Mouse (Mus musculus): ENCODE results near the gene Gata5.
A peak's percentile ranks its signal among the peaks of the same experiment; 100 is the strongest.

The Gata5 gene

DNA sequence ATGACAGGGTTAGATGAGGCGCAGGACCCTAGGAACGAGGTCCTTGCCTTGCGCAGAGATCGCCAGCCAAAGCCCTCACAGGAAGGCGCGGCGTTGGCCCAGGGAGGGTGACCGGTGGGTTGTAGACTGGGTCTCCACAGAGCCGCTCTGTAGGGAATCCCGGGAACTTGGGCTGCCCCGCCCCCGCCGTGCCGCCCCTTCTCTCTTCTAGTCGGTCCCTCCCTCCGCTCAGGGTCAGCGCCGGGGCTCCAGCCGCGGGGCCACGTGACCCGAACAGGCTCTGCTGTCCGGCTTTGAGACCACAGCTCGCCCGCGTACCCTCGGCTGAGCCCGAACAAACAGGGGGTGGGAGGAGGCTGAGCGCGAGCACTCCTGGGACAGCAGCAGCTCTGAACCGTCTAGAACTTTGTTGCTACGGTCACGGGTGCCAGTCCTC lies at the start of gene Gata5:
TSS of gene Gata5 (minus strand) at position 149 of the 436 bp plus-strand sequence.
- DNase-seq, result peak; percentile 17

DNA sequence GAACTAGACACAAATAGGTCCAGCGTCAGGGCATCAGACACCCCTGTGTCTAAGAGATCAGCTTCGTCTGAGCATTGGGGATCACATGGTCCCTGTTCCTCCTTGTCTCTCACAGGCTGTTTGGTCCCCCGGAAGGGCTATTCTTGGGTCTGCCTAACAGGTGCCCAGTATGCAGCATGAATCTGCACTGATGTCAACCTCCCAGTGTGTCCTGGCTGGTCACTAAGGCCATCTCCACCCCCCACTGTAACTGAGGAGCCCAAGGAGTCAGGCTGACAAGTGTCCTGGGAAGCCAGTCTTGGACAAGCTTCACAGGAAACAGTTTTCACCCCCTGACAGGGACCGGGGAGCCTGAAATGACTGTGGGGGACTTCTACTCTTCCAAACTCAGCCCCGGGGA lies 42.2 kb upstream of the Gata5 start:
- no peak for DNase-seq

DNA sequence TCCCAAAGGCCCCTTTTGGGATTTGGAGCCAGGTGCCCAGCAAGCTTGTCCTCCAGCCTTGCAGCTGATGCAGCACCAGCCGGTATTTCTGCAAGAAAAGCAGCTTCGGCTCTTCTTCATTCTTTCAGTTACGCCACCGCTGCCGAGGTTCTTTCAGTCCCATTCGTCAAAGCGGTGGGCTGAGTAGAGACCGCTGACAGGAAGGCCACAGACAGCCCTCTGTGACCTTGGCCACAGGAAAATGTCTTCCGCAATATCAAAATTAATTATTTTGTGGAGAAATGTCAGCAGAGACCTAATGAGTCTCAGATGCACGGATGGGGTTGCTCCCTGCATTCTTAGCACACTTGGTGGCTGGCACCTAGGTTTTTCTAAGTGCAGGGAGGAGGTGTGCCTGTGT lies 38.8 kb upstream of the Gata5 start:
- no peak for DNase-seq

DNA sequence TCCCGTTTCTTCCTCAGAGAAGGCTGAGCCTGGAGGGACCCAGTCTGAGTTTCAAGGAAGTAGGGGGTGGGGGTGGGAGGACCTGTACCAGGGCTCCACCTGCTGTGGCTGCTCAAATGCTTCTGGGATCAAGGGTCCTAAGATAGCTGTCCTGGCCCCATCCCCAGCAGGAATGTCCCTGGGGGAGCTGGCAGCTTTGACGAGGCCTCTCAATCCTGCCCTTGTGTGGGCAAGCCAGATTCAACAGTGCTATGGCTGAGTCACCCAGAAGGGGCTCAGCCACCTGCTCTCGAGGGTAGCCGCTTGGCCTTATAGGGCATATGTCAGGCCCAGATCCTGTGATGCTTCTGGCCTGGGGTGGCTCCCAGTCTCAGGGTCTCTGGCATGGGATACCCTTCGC lies 33.9 kb upstream of the Gata5 start:
- no peak for DNase-seq

DNA sequence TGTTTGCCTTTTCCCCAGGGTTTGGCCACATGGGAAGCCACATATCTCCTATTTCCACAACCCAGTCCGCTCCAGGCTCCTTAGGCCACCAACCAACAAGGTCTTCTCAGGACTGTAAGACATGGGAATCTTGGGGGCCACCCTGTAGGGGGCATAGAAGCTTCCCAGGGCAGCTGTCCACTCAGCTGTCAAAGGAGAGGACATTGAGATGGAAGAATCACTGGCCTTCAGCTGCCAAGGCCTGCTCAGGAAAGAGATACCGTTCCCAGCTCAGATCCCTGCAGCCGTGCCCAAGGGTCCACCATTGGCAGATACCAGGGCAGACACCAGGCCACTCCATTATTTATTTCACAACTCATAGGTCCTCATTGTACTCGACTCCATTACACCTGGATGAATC lies 32.9 kb upstream of the Gata5 start:
- DNase-seq, result no peak

DNA sequence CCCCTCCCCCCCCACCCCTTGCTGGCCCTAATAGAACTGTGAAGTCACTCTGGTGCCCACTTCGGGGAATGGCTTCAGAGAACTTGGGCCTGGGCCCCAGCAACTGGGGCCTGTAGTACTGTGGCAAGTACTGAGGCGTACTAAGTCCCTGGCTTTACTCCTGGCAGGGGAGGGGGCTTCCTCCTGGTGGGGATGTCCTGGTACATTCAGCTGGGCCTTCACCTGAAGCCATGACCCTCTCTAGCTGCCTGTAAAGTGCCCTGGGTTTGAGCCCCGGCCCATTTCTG lies 28.9 kb upstream of the Gata5 start:
- DNase-seq, result no peak

DNA sequence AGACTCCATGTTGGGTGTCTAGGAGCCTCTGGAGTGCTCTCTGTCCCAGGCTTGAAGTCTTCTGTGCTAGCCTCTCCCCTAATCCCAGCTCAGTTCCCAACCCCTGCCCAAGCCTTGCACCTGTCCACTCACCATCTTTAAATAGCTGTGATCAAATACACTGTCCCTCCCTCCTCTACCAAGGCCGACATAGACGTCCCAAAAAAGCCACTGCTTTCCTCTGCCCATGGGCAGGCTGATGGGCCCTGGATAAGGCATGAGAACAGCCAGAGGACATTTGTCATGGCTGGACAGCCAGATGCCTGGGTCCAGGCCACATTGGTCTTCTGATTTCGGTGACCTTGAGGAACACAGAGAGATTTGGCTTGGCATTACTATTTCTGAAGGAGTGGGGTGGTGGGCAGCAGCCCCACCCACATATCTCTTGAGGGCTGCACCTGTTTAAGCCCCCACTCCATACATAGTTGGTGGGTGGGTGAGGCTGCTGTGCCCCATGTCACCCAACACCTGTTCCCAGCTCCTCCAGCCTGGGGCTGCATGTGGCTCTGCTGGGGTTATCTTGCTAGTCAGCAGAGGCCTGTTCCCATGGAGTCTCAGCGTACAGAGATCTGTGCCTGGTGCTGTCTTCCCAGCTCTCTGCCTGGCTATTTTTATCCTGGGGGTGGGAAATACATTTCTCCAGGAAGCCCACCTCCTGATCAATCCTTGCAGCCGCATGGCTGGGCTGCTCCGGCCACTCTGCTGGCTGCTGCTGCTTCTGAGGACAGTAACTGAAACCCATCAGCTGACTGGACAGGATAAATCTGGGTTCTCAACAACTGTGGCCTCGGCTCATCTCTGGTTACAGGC lies 28.3 kb upstream of the Gata5 start:
- no peak for DNase-seq

DNA sequence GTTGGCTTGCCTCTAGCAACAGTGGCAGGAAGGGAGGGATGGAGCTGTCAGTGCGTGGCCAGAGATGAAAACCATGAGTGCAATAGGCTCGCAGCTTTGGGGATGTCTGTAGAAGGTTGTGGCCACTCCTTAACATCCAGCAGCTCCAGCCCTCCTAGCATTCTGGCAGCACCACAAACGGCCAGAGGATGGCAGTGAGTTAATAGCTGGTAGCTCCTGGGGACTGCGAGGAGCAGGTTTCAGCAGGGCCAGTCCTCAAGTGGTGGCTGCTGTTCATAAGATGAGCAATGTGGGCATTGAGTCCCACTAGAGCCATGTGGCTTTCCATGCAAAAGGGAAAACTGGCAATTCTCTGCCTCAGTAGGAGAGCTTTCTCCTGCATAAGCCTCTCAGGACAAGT lies 24.6 kb upstream of the Gata5 start:
- DNase-seq, result no peak

DNA sequence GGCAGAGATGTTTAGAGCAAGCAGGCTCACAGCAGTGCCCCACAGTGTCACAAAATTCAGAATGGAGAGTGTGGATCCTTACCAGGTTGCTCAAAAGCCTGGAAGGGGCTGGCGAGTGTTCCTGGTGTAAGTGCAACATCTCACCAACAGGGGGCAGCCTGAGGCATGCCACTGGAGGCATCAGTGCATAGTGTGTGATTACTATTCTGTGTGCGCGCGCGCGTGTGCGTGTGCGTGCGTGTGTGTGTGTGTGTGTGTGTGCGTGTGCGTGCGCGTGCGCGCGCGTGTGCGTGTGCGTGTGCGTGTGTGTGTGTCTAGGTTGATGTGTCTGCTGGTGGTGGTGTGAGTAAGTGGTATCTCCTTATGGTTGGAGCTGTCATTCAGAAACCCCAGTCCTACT lies 18.8 kb upstream of the Gata5 start:
- peak; percentile 9 for DNase-seq

DNA sequence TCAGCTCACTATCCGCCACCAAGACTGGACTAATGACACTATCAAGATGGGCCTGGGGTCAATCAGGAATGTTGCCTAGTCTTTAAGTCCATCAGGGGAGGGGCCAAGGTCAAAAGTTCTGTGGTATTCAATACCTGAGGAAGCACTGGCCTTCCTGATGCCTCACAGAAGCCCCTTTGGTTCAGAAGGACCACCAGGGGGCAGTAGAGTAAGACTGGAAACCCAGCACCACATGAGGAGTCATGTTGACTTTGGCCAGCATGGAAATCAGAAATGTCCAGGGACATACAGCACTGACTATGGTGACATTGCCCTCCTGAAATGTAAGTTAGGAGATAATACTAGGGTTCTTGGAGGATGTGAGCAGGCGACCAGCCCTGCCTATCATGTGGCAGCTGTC lies 16.2 kb upstream of the Gata5 start:
- DNase-seq, result peak; percentile 37

DNA sequence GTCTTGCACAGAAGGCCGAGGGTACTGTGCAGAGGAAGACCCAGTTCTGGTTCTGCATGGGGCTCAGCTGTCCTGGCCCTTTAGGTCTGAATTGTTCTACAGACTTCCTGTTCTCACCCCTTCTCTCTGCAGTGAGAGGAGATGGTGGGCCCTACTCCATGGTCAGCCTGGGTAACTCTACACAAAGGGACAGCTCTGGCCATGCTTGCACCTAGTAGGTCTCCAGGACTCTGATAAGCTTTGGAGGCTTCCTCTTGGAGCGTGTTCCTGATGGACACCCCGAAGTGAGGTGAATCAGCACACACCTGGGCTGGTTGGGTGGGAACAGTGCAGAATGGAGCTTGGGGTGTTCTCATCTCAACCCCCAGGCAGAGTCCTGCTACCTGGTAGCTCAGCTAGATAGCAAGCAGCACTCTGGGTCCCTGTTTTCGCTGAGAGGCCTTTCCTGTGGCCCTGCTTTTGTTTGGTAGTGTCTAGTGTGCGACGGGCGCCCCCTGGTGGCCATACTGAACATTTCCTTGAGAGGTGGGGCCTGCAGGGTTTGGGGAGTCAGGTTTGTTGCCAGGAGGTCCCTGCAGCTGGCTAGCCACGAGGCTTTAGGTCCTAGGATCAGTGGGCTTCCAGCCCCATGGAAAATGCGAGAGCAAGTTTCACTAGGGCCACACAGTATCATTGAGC lies 12.5 kb upstream of the Gata5 start:
- DNase-seq, result peak; percentile 80

DNA sequence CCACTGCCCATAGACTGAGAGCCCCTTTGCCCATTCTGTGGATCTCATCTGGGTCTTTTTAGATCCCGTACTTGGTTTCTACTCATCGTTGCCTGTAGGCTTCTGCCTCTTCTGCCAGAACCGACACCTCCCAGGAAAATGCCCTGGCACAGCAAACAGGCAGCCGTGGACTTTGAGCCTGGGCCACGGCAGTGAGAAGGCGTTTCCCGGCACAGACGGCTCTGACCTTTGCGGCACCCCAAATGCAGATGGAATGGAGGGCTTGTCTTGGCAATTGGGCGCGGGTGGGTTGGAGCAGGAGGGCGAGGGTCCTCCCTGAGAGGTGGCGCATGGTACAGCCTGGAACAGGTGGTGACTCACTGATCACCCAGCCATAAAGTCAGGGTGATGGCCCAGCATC lies 8.6 kb upstream of the Gata5 start:
- peak; percentile 67 for DNase-seq

DNA sequence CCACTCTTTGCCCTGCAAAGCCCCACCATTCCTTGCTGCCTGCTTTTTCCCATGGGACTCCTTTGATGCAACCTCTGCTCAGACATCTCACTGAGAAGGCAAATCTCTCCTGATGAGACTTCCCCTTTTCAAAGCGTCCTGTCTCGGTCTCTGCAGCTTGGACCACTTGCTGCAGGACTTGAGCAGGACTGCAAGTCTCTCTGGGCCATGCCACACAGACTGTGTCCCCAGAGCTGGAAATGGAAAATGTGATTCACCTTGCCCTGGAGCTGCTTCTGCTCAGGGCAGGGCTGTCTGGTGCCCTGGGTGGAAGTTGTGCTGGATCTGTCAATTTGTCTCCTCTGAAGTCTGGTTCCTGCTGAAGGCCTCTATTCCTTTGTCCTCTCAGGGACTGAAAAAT lies 7.7 kb upstream of the Gata5 start:
- DNase-seq, result no peak

DNA sequence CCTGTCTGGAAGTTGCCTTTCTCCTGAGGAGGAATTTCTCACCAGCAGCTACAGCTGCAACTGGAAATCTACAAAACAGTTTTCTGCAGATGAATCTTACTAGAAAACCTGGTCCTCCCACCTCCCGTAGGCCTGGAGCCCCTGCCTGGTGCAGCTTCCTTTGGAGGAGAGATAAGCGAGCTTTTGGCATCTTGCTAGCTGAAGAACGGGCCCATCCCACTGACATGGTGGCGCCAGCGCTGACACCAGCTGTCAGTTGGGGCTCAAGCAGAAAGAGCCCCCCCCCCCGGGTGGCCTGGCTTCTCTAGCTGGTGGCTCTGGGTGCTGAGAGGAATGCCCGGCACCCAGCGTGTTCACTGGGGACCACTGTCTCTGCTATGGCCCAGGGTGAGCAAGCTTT lies 6.7 kb upstream of the Gata5 start:
- no peak for DNase-seq

DNA sequence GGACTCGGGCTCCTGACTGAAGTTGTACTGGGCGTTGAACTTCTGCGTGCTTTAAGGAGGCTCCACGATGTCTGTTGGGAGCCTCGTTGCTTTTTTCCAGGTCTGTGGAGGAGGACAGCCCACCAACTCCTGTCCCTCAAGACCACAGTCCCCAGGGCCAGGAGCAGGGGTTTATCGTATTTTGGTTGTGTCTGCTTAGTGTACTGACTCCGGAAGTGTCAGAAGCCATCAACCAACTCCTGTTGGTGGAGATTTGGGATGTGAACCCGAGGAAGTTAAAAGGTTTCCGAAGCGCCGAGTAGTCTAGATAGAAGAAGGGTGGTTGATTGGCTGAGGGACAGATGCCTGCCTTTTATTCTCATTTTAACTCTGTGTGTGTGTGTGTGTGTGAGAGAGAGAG lies 5.4 kb upstream of the Gata5 start:
- DNase-seq, result no peak

DNA sequence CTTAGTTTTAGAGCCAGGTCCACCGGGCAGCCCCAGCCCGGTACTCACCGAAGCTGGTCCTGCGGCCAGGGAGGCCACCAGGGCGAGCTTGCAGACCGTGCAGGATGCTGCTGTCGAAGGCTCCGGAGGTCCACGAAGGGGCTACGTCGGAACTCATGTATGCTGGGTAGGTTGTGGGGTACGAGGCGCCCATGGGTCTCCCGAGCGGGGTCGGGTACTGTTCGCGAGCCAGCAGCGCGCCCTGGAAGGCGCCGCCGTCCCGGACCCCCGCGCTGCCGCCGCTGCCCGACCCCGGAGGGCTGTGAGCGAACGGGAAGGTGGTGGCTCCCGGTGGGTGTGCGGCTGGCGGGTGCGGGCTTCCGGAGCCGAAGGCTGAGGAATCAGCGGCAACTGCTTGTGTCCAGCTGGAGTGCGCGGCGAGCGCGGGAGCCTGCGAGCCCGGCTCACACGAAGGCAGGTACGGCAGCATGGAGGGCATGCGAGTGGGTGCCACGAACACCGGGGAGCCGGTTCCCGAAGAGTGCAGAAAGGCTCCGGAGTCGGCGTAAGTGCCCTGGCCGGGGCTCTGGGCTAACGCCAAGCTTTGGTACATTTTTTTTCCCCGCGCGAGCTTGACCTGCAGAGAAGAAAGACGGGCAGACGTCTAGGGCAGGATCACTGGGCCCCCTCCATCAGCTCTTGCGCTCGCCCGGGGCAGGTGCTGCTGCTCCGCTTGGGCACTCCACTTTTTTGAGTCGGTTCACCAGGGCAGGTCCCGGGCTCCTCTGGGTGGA lies 535 bp downstream of the Gata5 start:
- peak; percentile 8 for DNase-seq

DNA sequence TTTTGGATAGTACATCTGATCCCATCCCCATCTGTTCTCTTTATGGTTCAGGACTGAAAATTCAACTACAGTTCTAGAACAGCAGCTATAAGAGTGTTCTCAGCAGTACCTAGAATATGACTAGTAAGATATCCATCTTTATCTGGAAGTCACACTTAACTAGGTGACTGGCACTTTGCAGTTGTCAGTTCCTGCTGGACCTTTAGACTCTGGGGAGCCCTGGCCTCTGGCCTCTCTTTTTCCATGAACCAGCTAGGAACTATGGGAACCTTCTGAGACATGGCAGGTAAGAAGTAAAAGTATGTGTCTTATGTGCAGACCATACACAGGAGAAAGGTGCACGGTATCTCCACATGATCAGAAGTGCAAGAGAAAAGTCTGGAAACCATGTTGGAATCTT lies 5.0 kb downstream of the Gata5 start:
- DNase-seq, result no peak

DNA sequence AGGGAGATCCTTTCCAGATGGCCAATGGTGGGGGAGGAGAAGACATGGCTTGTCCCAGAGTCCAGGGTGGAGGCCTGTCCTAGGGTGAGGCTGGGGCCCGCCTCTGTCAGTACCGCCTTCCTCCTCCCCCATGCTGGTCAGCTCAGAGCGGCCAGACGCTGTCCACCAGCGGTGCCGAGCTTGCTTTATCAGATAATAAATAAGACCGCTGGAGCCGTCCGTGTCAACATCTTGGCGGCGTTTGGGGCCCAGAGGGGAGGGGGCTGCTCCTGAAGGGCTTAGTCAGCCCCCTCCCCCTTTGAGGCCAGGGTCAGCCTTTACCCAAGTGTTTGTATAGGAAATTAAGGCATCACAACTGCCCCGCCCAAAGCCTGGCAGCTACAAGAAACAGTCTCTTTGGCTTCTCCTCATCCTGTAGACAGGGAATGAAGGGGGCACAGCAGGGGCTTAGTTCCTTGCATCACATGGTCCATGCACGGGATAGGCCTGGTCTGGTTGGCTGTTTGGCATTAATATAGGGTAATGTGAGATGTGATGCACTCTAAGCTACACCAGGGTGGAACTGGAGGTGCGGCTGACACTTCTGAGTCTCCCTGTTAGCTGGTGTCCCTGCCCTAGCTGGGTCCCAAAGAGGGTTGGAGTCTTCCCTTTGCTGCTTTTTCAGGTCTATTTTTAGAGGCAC lies 11.7 kb downstream of the Gata5 start:
- no peak for DNase-seq

DNA sequence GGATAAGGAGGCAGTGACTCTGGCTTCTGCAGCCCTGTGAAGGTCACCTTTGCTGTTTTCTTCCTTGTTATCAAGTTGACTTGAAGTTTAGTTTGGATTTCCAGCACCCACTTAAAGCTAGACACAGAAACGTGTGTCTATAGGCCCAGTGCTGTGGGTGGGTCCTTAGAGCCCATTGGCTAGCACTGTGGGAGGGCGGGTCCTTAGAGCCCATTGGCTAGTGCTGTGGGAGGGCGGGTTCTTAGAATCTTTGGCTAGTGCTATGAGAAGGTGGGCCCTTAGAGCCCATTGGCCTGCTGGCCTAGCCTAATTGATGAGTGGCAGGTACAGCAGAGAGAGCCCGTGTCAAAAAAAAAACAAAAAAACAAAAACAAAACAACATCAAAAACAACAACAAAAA lies 14.3 kb downstream of the Gata5 start:
- no peak for DNase-seq

DNA sequence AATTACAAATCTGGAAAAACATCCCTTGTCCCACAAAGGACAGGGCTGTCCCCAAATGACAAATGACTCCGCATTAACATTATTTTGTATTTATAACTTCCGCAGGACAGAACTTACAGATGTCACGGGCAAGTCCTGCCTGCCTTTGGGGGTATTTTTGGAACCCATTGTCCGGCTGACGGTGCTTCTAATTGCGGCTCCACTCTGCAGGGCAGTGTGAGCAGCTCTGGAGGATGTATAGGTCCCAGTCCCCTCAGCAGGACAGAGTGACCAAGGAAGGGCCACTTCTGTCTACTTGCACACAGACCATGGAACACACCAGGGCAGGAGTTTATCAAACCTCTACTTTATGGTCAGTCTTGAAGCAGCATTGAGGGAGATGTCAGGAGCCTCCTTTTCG lies 16.9 kb downstream of the Gata5 start:
- no peak for DNase-seq

DNA sequence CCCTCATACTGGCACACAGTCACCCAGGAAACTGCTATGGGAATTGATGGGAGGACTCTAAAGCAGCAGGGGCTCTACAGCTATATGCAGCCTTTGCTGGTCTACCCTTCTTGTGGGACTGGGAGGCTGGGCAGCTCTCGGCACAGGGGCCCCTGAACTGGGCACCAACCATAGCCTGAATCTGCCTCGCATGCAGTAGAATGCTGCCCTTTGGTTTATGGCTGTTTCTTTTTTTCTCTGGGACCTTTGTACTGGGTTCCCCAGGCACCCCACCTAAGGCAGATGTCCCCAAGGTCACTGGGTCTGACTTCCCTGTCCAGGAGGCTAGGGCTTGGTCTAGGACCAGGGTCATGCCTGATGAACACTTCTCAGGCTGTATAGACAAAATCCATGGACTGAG lies 20.2 kb downstream of the Gata5 start:
- no peak for DNase-seq

DNA sequence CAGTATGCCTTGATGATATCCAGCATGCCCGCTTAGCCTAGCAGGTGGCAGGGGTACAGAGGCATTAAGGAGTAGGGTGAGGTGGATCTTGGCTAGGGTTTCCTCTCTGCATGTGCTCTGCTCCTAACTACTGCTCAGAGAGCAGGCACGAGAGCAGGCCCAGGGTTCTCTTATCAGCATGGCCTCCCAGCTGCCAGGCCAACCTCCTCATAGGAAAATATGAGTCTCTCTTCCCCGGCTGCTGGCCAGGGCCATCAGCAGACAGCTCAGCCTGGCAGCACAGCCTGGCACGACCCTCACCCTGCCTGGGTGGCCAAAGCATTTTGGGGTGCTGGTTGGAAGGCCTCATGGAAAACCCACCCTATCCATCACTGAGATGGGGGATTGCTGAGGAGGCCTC lies 23.4 kb downstream of the Gata5 start:
- DNase-seq, result no peak

DNA sequence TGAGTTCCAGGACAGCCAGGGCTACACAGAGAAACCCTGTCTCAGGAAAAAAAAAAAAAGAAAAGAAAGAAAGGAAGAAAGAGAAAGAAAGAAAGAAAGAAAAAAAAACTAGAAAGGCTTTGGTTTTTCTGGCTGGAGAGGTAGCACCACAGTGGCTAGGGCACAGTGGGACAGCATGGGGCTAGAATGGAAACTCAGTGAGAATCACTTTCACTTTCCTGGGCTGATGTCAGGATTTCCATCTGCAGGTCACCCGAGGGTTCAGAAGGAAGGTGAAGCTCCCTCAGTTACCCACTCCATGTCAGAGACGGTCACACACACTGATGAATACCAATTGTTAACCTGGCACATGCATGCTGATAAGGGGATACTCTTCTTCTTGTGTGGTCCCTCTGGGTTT lies 26.8 kb downstream of the Gata5 start:
- DNase-seq, result no peak

All from kidney, adult 9 months (tissue).